Mouse (Mus musculus): ENCODE measurements around the gene Col27a1. TPM values are rescaled to one million over a fixed set of nuclear protein-coding genes. Genes with fewer than 3 reads are reported as not detected.
"Not testable (repeated sequence)": the region's sequence is repeated elsewhere in the genome, so short reads cannot be mapped to it uniquely, and the experiment has no call there.

Gene Col27a1
- polyA plus RNA-seq, 1 experiment from 2014 or later: 5.7 TPM

- not testable (repeated sequence) for ATAC-seq (replicated peaks; ENCODE audit: low FRiP score, low read depth); H3K27ac ChIP-seq; H3K9ac ChIP-seq (ENCODE audit: low read depth, low read length); H3K4me3 ChIP-seq (replicated peaks; ENCODE audit: low read depth, low read length); H3K4me1 ChIP-seq (replicated peaks; ENCODE audit: insufficient read depth, low read length); H3K4me2 ChIP-seq (ENCODE audit: low read length); H3K27me3 ChIP-seq (ENCODE audit: insufficient read depth, low read length); H3K9me3 ChIP-seq (replicated peaks; ENCODE audit: low read length)
- WGBS: 31% methylated on average over 3 of the region's 3 CpGs
- DNase-seq (ENCODE audit: low spot score): peak; percentile 80
- peak; percentile 79 for TF ChIP-seq CTCF (IDR thresholded peaks at IDR 0.05; ENCODE audit: low read depth)
- H3K36me3 ChIP-seq (ENCODE audit: insufficient read depth, low read length): peaks cover 18% of the 10 kb centered on the region; the same call in 1 of the 2 replicates
These were observed 105.8 kb downstream of the Col27a1 start for GRCm38 (mm10) chr4:63319566-63319965.

- no peaks in the 10 kb centered on the region for H3K4me1 ChIP-seq (replicated peaks; ENCODE audit: insufficient read depth, low read length)
- no peak overlapping the region for H3K4me2 ChIP-seq (ENCODE audit: low read length)
- H3K27ac ChIP-seq: no peak overlapping the region
- 89% methylated on average over 8 of the region's 8 CpGs for WGBS
- no peaks in the 10 kb centered on the region for H3K9me3 ChIP-seq (replicated peaks; ENCODE audit: low read length)
- no peaks in the 10 kb centered on the region for H3K27me3 ChIP-seq (ENCODE audit: insufficient read depth, low read length)
- ATAC-seq (replicated peaks; ENCODE audit: low FRiP score, low read depth): peak; percentile 73
- DNase-seq (ENCODE audit: low spot score): no peak
- H3K4me3 ChIP-seq (replicated peaks; ENCODE audit: low read depth, low read length): no peak overlapping the region
- TF ChIP-seq CTCF (IDR thresholded peaks at IDR 0.05; ENCODE audit: low read depth): no peak
- peaks cover 21% of the 10 kb centered on the region; the same call in 1 of the 2 replicates for H3K36me3 ChIP-seq (ENCODE audit: insufficient read depth, low read length)
- H3K9ac ChIP-seq (ENCODE audit: low read depth, low read length): no peak overlapping the region
These were observed 109.5 kb downstream of the Col27a1 start for GRCm38 (mm10) chr4:63323275-63323815.

GRCm38 (mm10) chr4:63333403-63333802 lies 119.6 kb downstream of the Col27a1 start:
- ATAC-seq (replicated peaks; ENCODE audit: low FRiP score, low read depth) (no peak), DNase-seq (ENCODE audit: low spot score) (no peak)
- no peak for TF ChIP-seq CTCF (IDR thresholded peaks at IDR 0.05; ENCODE audit: low read depth)
- H3K36me3 ChIP-seq (ENCODE audit: insufficient read depth, low read length): peaks cover 7% of the 10 kb centered on the region; the same call in 1 of the 2 replicates
- H3K4me2 ChIP-seq (ENCODE audit: low read length): no peak overlapping the region
- H3K4me1 ChIP-seq (replicated peaks; ENCODE audit: insufficient read depth, low read length): no peaks in the 10 kb centered on the region
- H3K9ac ChIP-seq (ENCODE audit: low read depth, low read length): no peak overlapping the region
- no peaks in the 10 kb centered on the region for H3K9me3 ChIP-seq (replicated peaks; ENCODE audit: low read length)
- WGBS: 96% methylated on average over 4 of the region's 4 CpGs
- no peak overlapping the region for H3K27ac ChIP-seq
- H3K27me3 ChIP-seq (ENCODE audit: insufficient read depth, low read length): no peaks in the 10 kb centered on the region
- no peak overlapping the region for H3K4me3 ChIP-seq (replicated peaks; ENCODE audit: low read depth, low read length)

- Histone ChIP-seq H3K27me3 (ENCODE audit: insufficient read depth, low read length) (no peaks in the 10 kb centered on the region), H3K4me2 (ENCODE audit: low read length) (no peak overlapping the region), H3K9ac (ENCODE audit: low read depth, low read length) (no peak overlapping the region), H3K9me3 (replicated peaks; ENCODE audit: low read length) (no peaks in the 10 kb centered on the region), H3K36me3 (ENCODE audit: insufficient read depth, low read length) (no peaks in the 10 kb centered on the region), H3K27ac (no peak overlapping the region), H3K4me1 (replicated peaks; ENCODE audit: insufficient read depth, low read length) (no peaks in the 10 kb centered on the region), H3K4me3 (replicated peaks; ENCODE audit: low read depth, low read length) (no peak overlapping the region)
- WGBS: 65% methylated on average over 3 of the region's 3 CpGs
- TF ChIP-seq CTCF (IDR thresholded peaks at IDR 0.05; ENCODE audit: low read depth): no peak
- ATAC-seq (replicated peaks; ENCODE audit: low FRiP score, low read depth) (no peak), DNase-seq (ENCODE audit: low spot score) (no peak)
These were observed 124.7 kb downstream of the Col27a1 start for GRCm38 (mm10) chr4:63338414-63339076.

GRCm38 (mm10) chr4:63342491-63342890 lies 128.7 kb downstream of the Col27a1 start:
- no peak for ATAC-seq (replicated peaks; ENCODE audit: low FRiP score, low read depth)
- no peak overlapping the region for H3K4me2 ChIP-seq (ENCODE audit: low read length)
- no peaks in the 10 kb centered on the region for H3K36me3 ChIP-seq (ENCODE audit: insufficient read depth, low read length)
- no peak for TF ChIP-seq CTCF (IDR thresholded peaks at IDR 0.05; ENCODE audit: low read depth)
- no peak overlapping the region for H3K27ac ChIP-seq
- no peaks in the 10 kb centered on the region for H3K9me3 ChIP-seq (replicated peaks; ENCODE audit: low read length)
- no peak overlapping the region for H3K4me3 ChIP-seq (replicated peaks; ENCODE audit: low read depth, low read length)
- DNase-seq (ENCODE audit: low spot score): no peak
- H3K9ac ChIP-seq (ENCODE audit: low read depth, low read length): no peak overlapping the region
- H3K4me1 ChIP-seq (replicated peaks; ENCODE audit: insufficient read depth, low read length): no peaks in the 10 kb centered on the region
- WGBS: 54% methylated on average over 4 of the region's 4 CpGs
- H3K27me3 ChIP-seq (ENCODE audit: insufficient read depth, low read length): no peaks in the 10 kb centered on the region

- Histone ChIP-seq H3K36me3 (ENCODE audit: insufficient read depth, low read length) (no peaks in the 10 kb centered on the region), H3K27me3 (ENCODE audit: insufficient read depth, low read length) (no peaks in the 10 kb centered on the region)
These were observed 129.8 kb downstream of the Col27a1 start for GRCm38 (mm10) chr4:63343608-63344007.

More at GRCm38 (mm10) chr4:63343608-63344007, 129.8 kb downstream of the Col27a1 start:
- H3K27ac ChIP-seq: no peak overlapping the region
- H3K9ac ChIP-seq (ENCODE audit: low read depth, low read length): no peak overlapping the region
- WGBS: 55% methylated on average over 3 of the region's 3 CpGs
- no peak overlapping the region for H3K4me2 ChIP-seq (ENCODE audit: low read length)
- no peaks in the 10 kb centered on the region for H3K4me1 ChIP-seq (replicated peaks; ENCODE audit: insufficient read depth, low read length)
- no peak for TF ChIP-seq CTCF (IDR thresholded peaks at IDR 0.05; ENCODE audit: low read depth)
- H3K9me3 ChIP-seq (replicated peaks; ENCODE audit: low read length): no peaks in the 10 kb centered on the region
- DNase-seq (ENCODE audit: low spot score): no peak
- no peak overlapping the region for H3K4me3 ChIP-seq (replicated peaks; ENCODE audit: low read depth, low read length)
- no peak for ATAC-seq (replicated peaks; ENCODE audit: low FRiP score, low read depth)
